Mouse (Mus musculus) heart, embryonic 16.5 days (tissue): ENCODE results near the gene Hsp90ab1. TPM values are rescaled to one million over a fixed set of nuclear protein-coding genes. Genes with fewer than 3 reads are reported as not detected.

Source experiments
- ATAC-seq: fragments of 200-750 bp; cut with Nextera tagmentation; replicated peaks from 2 replicates; pipeline ENCODE4 v1.8.0; 2017; ENCODE audit warnings: moderate number of reproducible peaks; ENCODE audit not compliant: insufficient read depth, low FRiP score; ENCODE audit errors: extremely low read depth
- H3K27ac ChIP-seq: fragments of 300-500 bp; sonication (generic); 2 replicates; pipeline ENCODE4 v1.5.1; 2014; ENCODE audit warnings: mild to moderate bottlenecking, low read length, control low read depth, moderate library complexity
- H3K27me3 ChIP-seq: fragments of 300-500 bp; sonication (generic); 2 replicates; pipeline ENCODE4 v1.6.1; 2014; ENCODE audit warnings: low read length, mixed read lengths; ENCODE audit not compliant: control insufficient read depth, insufficient read depth
- H3K36me3 ChIP-seq: fragments of 300-500 bp; sonication (generic); 2 replicates; pipeline ENCODE4 v1.6.1; 2014; ENCODE audit not compliant: control insufficient read depth, insufficient read depth
- H3K4me1 ChIP-seq: fragments of 300-500 bp; sonication (generic); 2 replicates; pipeline ENCODE4 v1.6.1; 2014; ENCODE audit warnings: low read length, mixed read lengths; ENCODE audit not compliant: control insufficient read depth, insufficient read depth
- H3K4me2 ChIP-seq: fragments of 300-500 bp; sonication (generic); 2 replicates; pipeline ENCODE4 v1.6.1; 2014; ENCODE audit warnings: low read depth, mild to moderate bottlenecking, control low read depth, low read length
- H3K4me3 ChIP-seq: fragments of 300-500 bp; sonication (generic); 2 replicates; pipeline ENCODE4 v1.5.1; 2014; ENCODE audit warnings: mild to moderate bottlenecking, control low read depth, low read length
- H3K9ac ChIP-seq: fragments of 300-500 bp; sonication (generic); 2 replicates; pipeline ENCODE4 v1.6.1; 2014; ENCODE audit warnings: low read length, control low read depth
- H3K9me3 ChIP-seq: fragments of 300-500 bp; sonication (generic); replicated peaks from 2 replicates; pipeline ENCODE4 v1.6.1; 2016; ENCODE audit warnings: low read length; ENCODE audit not compliant: control insufficient read depth
- WGBS: fragments of 180-500 bp; shearing (Covaris S2); extraction: QIAGEN DNeasy Blood & Tissue Kit; methylation state at CpG from one replicate; pipeline ENCODE4 v1.1.7; 2014; 5-methylcytosine and 5-hydroxymethylcytosine counted together
- polyA plus RNA-seq: library from polyadenylated mRNA; unstranded; fragments of >200 nt; fragmentation: Nextera tagmentation; extraction: Ambion mirVana; gene quantifications from 2 replicates; pipeline ENCODE4 v1.2.1, GENCODE M21; 2015

Hsp90ab1 gene
- polyA plus RNA-seq, 1 experiment from 2014 or later: 1,191 TPM

DNA sequence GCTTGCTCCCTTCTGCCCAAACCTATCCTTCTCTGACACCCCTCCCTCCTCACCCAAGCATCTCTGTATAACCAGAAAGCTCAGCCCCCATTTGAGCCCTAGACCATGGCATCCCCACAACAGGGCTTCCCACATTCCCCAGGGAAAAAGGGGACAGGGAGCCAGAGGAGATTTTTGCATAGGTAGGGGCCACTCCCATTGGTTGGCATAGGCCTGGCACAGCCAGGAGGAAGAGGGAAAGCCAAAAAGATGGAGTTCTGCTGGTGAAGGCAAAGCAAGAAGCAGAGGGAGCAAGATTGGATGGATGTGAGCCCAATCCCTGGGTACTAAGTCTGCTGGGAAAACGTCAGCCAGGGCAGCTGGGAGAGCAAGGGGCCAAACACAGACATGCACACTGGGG lies 30.0 kb downstream of the Hsp90ab1 start:
- Histone ChIP-seq H3K4me3 (no peak overlapping the region), H3K4me2 (no peak overlapping the region), H3K27ac (no peak overlapping the region), H3K9me3 (no peaks in the 10 kb centered on the region), H3K36me3 (no peaks in the 10 kb centered on the region), H3K27me3 (peaks cover 91% of the 10 kb centered on the region), H3K4me1 (peaks cover 9% of the 10 kb centered on the region), H3K9ac (no peak overlapping the region)
- no peak for ATAC-seq
- WGBS: 29% methylated on average over 1 of the region's 1 CpGs

- Histone ChIP-seq H3K9ac (no peak overlapping the region), H3K27me3 (peaks cover 90% of the 10 kb centered on the region), H3K4me2 (no peak overlapping the region), H3K4me1 (peaks cover 9% of the 10 kb centered on the region), H3K27ac (no peak overlapping the region), H3K9me3 (no peaks in the 10 kb centered on the region), H3K4me3 (no peak overlapping the region), H3K36me3 (no peaks in the 10 kb centered on the region)
- no peak for ATAC-seq
- 67% methylated on average over 2 of the region's 2 CpGs for WGBS
Observed at GRCm38 (mm10) chr17:45542705-45543104, 30.4 kb downstream of the Hsp90ab1 start.

- peaks cover 9% of the 10 kb centered on the region for H3K4me1 ChIP-seq
- no peak overlapping the region for H3K4me3 ChIP-seq
- H3K9me3 ChIP-seq: no peaks in the 10 kb centered on the region
- no peaks in the 10 kb centered on the region for H3K36me3 ChIP-seq
- WGBS: 26% methylated on average over 6 of the region's 6 CpGs
- H3K27ac ChIP-seq: no peak overlapping the region
- H3K27me3 ChIP-seq: peaks cover 87% of the 10 kb centered on the region
- no peak overlapping the region for H3K9ac ChIP-seq
- no peak overlapping the region for H3K4me2 ChIP-seq
- ATAC-seq: no peak
Observed at GRCm38 (mm10) chr17:45542129-45542528, 30.9 kb downstream of the Hsp90ab1 start.

GRCm38 (mm10) chr17:45539664-45540063 lies 33.4 kb downstream of the Hsp90ab1 start:
- no peaks in the 10 kb centered on the region for H3K9me3 ChIP-seq
- H3K4me1 ChIP-seq: peaks cover under 1% of the 10 kb centered on the region; the same call in 1 of the 2 replicates
- peaks cover 85% of the 10 kb centered on the region for H3K27me3 ChIP-seq
- no peak overlapping the region for H3K9ac ChIP-seq
- H3K36me3 ChIP-seq: no peaks in the 10 kb centered on the region
- no peak for ATAC-seq
- whole genome bisulfite sequencing: 60% methylated on average over 21 of the region's 21 CpGs
- no peak overlapping the region for H3K27ac ChIP-seq
- no peak overlapping the region for H3K4me3 ChIP-seq
- no peak overlapping the region for H3K4me2 ChIP-seq

DNA sequence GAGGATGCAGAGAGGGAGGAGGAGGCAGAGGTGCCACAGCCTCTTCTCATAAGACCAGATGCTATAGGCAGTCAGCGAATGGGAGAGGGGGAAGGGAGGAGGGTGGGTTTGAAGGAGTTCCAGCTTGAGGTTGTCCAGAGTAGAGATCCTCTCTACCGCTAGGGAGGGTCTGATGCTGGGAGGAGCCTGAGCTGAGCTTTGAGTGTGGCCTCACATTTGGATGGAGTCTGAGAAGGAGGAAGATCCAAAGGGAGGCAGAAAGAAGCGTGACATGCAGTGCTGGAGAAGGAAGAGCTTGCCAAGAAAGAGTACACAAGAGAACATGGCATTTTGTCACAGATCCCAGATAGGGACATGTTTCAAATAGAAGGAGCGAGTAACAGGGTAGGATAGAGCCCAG lies 34.7 kb downstream of the Hsp90ab1 start:
- Histone ChIP-seq H3K9me3 (no peaks in the 10 kb centered on the region), H3K27me3 (peaks cover 79% of the 10 kb centered on the region), H3K4me3 (no peak overlapping the region), H3K9ac (no peak overlapping the region), H3K4me2 (no peak overlapping the region), H3K27ac (no peak overlapping the region), H3K4me1 (no peaks in the 10 kb centered on the region), H3K36me3 (no peaks in the 10 kb centered on the region)
- 48% methylated on average over 4 of the region's 4 CpGs for WGBS
- no peak for ATAC-seq

- ATAC-seq: no peak
- Histone ChIP-seq H3K27me3 (peaks cover 75% of the 10 kb centered on the region), H3K4me3 (no peak overlapping the region), H3K27ac (no peak overlapping the region), H3K4me2 (no peak overlapping the region), H3K4me1 (no peaks in the 10 kb centered on the region), H3K9ac (no peak overlapping the region), H3K9me3 (no peaks in the 10 kb centered on the region), H3K36me3 (no peaks in the 10 kb centered on the region)
- 11% methylated on average over 5 of the region's 5 CpGs for WGBS
Observed at GRCm38 (mm10) chr17:45536264-45536663, 36.8 kb downstream of the Hsp90ab1 start.

DNA sequence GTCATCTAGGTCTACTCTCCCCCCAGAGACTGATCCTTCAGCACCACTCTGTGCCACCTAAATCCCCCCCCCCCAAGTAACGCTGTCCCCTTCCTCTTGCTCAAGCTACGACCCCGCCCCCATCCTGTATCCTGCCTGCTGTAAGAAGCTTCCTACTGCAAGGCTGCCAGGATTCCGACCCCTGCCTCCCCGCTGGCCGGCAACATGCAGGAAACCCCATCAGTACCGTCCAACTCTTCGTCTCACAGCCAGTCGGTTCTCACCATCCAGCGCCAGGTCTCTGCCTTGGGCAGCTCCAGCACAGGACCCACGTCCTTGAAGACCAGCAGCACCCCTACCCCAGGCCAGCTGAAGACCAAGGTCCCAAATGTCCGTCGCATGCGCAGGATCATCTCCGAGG lies 40.2 kb downstream of the Hsp90ab1 start:
- H3K9ac ChIP-seq: no peak overlapping the region
- H3K9me3 ChIP-seq: no peaks in the 10 kb centered on the region
- WGBS: 40% methylated on average over 15 of the region's 15 CpGs
- no peak overlapping the region for H3K4me3 ChIP-seq
- no peak overlapping the region for H3K4me2 ChIP-seq
- peaks cover 59% of the 10 kb centered on the region for H3K27me3 ChIP-seq
- H3K4me1 ChIP-seq: no peaks in the 10 kb centered on the region
- no peaks in the 10 kb centered on the region for H3K36me3 ChIP-seq
- H3K27ac ChIP-seq: no peak overlapping the region
- no peak for ATAC-seq

DNA sequence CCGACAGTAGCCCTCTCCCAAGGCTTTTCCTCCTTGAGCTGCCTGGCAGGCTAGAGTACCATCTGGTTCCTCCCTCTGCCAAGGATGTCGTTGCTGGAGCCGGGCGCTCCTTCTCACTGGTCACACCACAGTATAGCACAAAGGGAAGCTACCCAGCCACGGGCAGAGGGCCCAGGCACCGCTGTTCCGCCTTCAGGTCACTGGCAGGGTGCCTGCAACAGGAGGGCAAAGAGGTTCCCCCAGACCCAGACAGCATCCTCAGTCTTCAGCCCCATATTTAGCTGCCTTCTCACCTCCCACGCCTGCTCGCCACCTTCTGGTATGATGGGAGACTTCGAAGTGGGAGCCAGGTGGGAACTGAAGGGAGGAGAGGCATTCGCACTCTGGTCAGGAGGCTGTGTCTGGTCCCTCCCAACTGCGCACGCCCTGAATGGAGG lies 42.7 kb downstream of the Hsp90ab1 start:
- Histone ChIP-seq H3K4me3 (no peak overlapping the region), H3K9me3 (no peaks in the 10 kb centered on the region), H3K27ac (no peak overlapping the region), H3K4me1 (no peaks in the 10 kb centered on the region), H3K9ac (no peak overlapping the region), H3K27me3 (peaks cover 40% of the 10 kb centered on the region), H3K4me2 (no peak overlapping the region), H3K36me3 (no peaks in the 10 kb centered on the region)
- no peak for ATAC-seq
- WGBS: 40% methylated on average over 10 of the region's 13 CpGs

DNA sequence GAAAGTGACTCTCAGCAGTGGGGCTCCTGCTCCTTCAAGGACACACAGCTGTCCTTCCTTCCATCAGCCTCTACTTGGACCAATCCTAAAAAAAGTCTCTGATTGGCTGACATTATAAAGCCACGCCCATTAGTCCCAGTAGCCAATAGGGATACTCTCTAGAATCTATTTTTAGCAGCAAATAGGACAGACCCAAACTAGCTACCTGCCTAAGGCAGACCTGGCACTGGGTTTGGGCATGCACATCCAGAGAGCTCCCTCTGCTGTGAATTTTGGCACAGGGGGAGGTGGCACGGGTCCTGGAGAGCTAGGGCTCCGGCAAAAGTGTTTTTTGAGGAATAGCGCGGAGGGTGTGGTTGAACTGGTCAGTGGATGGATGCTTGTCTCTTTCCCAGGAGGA lies 46.5 kb downstream of the Hsp90ab1 start:
- H3K4me1 ChIP-seq: peaks cover 6% of the 10 kb centered on the region
- no peaks in the 10 kb centered on the region for H3K36me3 ChIP-seq
- H3K4me3 ChIP-seq: no peak overlapping the region
- no peak overlapping the region for H3K4me2 ChIP-seq
- no peak overlapping the region for H3K27ac ChIP-seq
- 18% methylated on average over 5 of the region's 5 CpGs for WGBS
- no peak overlapping the region for H3K9ac ChIP-seq
- H3K9me3 ChIP-seq: no peaks in the 10 kb centered on the region
- no peak for ATAC-seq
- peaks cover 19% of the 10 kb centered on the region for H3K27me3 ChIP-seq

GRCm38 (mm10) chr17:45524961-45525360 lies 48.1 kb downstream of the Hsp90ab1 start:
- Histone ChIP-seq H3K4me2 (no peak overlapping the region), H3K4me1 (peaks cover 11% of the 10 kb centered on the region), H3K9ac (no peak overlapping the region), H3K36me3 (peaks cover 4% of the 10 kb centered on the region; the same call in 1 of the 2 replicates), H3K9me3 (no peaks in the 10 kb centered on the region), H3K4me3 (no peak overlapping the region), H3K27me3 (peaks cover 11% of the 10 kb centered on the region), H3K27ac (no peak overlapping the region)
- no peak for ATAC-seq
- WGBS: 70% methylated on average over 4 of the region's 4 CpGs
